Mouse (Mus musculus) neutrophil, adult 5-6 weeks (primary cell): ENCODE measurements around the gene 1700020D05Rik. TPM values are rescaled to one million over a fixed set of nuclear protein-coding genes. Genes with fewer than 3 reads are reported as not detected.
"Not testable (repeated sequence)": the region's sequence is repeated elsewhere in the genome, so short reads cannot be mapped to it uniquely, and the experiment has no call there.

Source experiments
- ATAC-seq: fragments of 151-379, 151-347 bp; 2 replicates; pipeline ENCODE4 v1.8.0; 2017; ENCODE audit warnings: mild to moderate bottlenecking, moderate TSS enrichment; ENCODE audit not compliant: insufficient number of reproducible peaks, poor library complexity, low FRiP score, severe bottlenecking; ENCODE audit errors: extremely low read depth
- total RNA-seq: library from RNA; stranded (forward); fragments of 200-1000 nt; gene quantifications from 2 replicates; pipeline ENCODE4 v1.2.3, GENCODE M21; 2017

Gene 1700020D05Rik
- total RNA-seq, 1 experiment from 2014 or later: 5.0 TPM

DNA sequence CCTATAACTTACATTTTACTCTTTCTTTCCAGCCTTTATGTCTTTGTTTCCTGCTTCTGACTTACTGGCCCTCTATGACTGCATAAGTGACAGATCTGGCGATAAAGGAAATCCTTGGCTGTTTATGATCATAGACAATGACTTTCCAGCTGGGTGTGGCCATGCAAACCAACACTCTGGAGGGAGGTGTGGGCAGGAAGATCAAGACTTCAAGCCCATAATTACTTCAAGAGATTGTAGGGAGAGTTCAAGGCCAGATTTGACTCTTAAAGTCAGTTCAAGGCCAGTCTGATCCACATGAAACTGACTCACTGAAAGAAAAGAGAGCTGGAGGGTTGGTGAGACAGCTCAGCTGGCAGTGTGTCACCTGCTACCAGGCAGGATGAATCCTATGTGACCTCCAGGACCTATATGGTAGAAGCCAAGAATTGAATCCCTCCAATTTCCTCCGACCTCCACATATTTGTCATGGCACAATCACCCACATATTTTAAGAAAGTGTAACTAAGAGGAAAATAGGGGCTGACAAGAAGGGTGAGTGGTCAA lies 3.2 kb downstream of the 1700020D05Rik start:
- ATAC-seq: no peak

- no peak for ATAC-seq
Measured at GRCm38 (mm10) chr19:5496052-5496370, 7.6 kb downstream of the 1700020D05Rik start.

DNA sequence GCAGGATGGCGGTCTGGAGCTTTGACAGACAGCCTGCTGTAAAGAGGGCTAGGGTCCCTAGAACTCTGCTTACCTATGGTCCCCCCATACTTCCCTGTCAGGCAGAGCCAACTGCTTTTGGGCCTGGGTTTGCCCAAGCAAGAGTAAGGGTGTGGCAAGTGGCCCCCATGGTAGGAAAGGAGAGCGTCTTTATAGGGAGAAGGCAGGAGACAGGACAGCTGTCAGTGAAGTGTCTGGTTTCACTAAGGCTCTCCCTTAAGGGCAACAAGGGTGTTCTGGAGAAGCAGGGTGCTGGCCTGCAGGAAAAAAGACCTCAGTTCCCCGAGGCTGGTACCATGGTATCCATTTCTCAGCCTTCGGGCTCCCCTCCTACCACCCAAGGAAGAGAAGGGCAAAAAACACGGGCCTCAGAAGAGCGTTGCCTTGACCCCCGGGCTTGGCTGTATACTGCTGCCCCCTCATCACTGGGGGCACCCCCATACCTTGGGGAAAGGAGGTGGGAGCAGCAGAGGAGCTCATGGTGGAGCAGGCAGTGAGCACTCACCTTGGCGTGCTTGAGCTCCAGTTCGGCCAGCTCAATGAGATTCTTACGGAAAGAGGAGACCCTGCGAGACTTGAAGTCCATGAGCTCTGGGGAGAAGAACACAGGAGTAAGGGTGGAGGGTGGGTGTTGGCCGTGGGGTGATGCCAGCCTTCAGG lies 8.1 kb downstream of the 1700020D05Rik start:
- no peak for ATAC-seq

- no peak for ATAC-seq
Measured at GRCm38 (mm10) chr19:5494314-5494713, 9.3 kb downstream of the 1700020D05Rik start.

DNA sequence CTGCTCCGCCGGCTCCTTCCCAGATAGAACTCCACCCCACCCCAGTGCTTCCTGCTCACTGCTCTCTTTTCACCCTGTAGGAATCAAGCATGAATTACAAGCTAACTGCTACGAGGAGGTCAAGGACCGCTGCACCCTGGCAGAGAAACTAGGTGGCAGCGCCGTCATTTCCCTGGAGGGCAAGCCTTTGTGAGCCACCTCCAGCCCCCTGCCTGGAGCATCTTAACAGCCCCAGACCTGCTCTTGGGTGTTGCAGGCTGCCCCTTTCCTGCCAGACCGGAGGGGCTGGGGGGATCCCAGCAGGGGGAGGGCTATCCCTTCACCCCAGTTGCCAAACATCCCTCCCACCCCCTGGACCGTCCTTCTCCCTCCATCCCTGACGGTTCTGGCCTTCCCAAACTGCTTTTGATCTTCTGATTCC lies 10.3 kb downstream of the 1700020D05Rik start:
- not testable (repeated sequence) for ATAC-seq

DNA sequence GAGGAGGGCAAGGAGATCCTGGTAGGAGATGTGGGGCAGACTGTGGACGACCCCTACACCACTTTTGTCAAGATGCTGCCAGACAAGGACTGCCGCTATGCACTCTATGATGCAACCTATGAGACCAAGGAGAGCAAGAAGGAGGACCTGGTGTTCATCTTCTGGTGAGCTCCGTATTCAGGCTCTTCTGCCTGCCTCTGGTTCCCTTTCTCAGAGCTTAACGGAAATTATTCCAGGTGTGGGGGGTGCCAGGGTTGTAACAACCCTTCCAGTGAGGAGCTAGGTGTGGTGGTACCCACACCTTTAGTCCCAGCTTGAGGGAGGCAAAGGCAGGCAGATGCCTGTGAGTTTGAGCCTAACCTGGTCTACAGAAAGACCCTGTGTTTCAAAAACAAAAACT lies 10.9 kb downstream of the 1700020D05Rik start:
- no peak for ATAC-seq

- peak; percentile 38 for ATAC-seq
Measured at GRCm38 (mm10) chr19:5490898-5491708, 12.5 kb downstream of the 1700020D05Rik start.

- peak; percentile 40 for ATAC-seq
Measured at GRCm38 (mm10) chr19:5490313-5490897, 13.2 kb downstream of the 1700020D05Rik start, which contains the start of gene Cfl1. Cfl1 (plus strand) TSS chr19:5490455.

DNA sequence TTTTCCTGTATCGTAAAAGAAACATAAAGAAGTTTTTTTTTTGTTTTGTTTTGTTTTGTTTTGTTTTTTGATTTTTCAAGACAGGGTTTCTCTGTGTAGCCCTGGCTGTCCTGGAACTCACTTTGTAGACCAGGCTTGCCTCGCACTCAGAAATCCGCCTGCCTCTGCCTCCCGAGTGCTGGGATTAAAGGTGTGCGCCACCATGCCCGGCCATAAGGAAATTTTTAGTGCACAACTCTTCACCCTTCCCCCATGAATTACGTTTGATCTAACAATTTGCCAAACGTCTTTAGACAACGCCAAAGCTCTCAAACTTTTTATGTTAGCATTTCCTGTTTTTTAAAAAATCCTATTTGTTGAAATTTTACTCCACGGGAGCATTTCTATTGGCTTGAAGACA lies 13.9 kb downstream of the 1700020D05Rik start:
- ATAC-seq: not testable (repeated sequence)

- peak; percentile 64 for ATAC-seq
Measured at GRCm38 (mm10) chr19:5488878-5489571, 14.6 kb downstream of the 1700020D05Rik start.

GRCm38 (mm10) chr19:5487768-5488550 lies 15.6 kb downstream of the 1700020D05Rik start, which contains the start of gene Mus81:
Mus81 (minus strand) TSS chr19:5488402.
- peak; percentile 40 for ATAC-seq

DNA sequence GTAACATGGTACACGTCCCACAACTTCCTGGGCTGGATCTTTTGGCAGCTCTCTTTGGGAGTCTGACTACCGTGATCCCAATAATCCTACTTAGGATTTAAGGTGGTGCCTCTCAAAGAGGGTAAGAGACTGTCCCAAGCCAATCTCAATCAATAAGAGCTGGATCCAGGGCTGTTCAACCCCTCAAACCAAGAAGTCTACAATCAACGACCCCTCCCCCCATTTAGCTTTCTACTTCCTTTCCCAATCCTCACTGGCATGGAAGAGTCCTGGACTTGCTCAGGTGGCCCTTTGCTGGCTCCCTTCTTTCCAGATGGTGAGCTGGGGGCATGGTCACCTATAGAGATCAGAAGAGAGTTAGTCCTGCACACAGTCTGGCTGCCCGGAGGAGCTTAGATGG lies 16.8 kb downstream of the 1700020D05Rik start:
- ATAC-seq: no peak

DNA sequence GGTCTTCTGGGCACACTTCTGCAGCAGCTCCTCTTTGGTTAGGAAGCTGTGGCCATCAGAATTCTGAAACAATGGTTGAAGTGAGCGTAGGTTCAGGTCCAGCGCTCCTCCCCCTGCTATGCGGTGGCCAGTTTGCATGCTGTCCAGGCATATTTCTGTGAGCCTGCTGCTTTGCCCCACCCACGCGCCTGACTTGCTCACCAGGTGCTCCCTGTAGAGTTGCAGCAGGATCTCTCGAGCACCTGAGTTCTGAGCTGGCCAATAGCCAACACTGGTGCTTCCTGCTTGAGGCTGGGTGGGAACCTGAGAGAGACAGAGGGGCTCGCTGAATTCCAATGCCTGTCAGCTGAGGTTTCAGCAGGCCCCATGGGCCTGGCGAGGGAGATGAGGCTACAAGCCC lies 17.3 kb downstream of the 1700020D05Rik start:
- no peak for ATAC-seq

DNA sequence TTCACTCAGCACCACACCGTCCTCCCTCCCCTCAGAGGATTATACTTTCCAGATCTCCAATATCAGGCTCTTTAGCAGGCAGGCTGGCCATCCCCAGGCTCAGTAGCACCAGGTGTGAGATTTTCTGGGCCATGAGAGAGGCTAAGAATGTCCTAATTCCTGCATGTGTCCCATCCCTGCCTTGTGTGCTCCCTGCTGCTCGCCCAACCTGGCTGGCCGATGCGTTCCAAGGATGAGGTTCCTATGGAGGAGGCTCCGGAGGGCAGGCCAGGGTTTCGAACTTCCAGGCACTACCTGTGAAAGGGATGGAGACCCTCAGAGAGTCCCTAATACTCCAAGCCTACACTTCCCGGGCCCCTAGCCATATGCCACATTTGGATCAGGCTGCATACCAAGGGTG lies 17.8 kb downstream of the 1700020D05Rik start:
- ATAC-seq: no peak

GRCm38 (mm10) chr19:5485371-5485770 lies 18.2 kb downstream of the 1700020D05Rik start:
- ATAC-seq: no peak

DNA sequence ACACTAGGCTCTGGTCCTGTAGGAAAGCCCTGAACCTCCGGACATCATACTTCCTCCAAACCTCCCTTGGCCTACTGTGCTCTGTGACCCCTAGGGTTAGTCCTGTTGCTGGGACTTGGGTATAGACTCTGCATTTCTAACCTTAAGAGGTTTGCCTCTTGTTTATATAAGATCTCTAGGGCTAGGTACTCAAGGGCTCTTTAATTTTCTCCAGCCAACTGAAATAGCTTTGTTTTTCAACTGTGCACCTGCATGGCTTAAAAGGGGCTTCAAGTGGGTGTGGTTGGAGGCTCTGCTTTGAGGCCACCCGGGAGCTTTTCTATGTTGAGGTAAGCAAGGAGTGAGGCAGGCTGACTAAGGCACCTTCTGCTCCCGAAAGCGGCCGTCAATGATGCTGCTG lies 19.1 kb downstream of the 1700020D05Rik start:
- ATAC-seq: no peak

- no peak for ATAC-seq
Measured at GRCm38 (mm10) chr19:5483386-5484359, 19.9 kb downstream of the 1700020D05Rik start.
